Mouse (Mus musculus) ovary, adult 2 months (tissue): ENCODE results near the gene Naa40. TPM values are rescaled to one million over a fixed set of nuclear protein-coding genes. Genes with fewer than 3 reads are reported as not detected.

ENCODE experiments used
- polyA plus RNA-seq: library from polyadenylated mRNA; depleted of rRNA; stranded (reverse); fragments of >200 nt; gene quantifications from 2 replicates; pipeline ENCODE4 v1.2.3, GENCODE M21; 2012; rRNA removed

Gene Naa40
- 25.1 and 35.6 TPM in 2 replicates for polyA plus RNA-seq

DNA sequence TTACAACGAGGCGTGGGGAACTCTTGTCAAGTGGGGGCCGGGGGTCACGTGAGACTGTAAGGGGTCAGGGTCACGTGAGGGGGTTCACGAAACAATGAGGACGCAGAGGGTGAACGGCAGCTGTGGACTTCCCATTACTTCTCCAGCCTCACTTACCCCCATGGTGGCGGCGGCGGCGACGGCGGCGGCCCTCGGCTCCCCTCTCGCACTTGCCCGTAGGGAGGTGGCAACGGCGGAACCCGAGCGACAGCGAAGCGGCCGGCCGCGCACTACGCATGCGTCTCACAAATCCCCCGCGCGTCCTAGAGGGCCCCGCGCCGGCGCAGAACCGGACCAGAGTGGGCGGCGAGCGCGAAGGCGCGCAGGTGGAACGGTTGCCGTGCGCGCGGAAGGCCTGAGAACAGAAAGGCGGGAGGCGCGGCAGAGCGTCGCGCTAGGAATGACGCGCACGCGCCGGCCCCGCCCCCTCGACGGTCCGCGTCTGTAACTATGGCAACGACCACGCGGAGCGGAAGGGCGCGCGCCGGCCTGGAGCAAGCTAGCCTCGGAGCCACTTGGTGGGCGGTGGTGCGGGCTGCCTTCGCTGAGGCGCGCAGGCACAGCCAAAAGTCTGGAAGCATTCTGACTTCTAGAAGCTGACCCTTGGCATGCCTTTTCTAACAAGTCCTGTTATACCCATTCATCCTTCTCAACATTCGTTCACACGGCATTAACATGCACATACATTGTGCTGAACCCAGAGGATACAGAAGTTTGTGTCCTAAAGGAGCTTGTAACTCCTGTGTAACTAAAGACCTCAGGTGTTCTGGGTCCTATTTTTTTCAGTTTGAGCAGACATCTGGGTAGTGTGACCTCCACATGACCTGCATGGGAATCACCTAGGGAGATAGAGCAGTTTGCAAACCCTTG lies at the start of gene Naa40:
TSS of gene Naa40 (minus strand) at position 402 of the 909 bp plus-strand sequence.

DNA sequence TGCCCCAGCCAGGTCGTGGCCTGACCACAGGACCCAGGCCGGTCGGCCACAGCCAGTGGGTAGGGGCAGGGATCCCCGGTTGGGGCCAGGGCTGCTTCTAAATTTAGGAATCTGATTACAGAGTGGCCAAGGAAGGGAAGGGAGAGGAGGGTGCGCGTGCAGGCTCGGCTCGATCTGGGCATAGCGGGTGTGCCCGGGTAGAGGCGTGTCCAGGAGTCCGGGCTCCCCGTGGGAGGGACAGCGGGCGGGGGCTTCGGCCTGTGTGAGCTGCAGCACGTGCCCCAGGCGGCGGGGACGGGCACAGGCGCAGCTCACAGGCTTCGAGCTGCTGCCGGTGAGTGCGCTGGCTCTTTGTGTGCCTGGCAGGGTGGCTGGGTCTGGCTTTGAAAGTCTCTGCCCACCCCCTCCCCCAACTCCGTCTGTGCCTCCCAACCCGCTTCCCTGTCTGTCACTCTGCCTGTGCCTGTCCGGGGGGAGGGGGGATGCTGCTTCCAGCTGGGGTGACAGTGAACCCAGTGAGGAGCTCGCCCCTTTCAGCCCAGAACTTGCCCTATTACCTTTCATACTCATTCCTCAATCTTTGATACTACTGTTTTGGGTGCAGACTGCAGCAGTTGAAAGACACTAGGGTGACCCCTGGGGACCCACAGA lies 26.2 kb upstream of the Naa40 start, which contains the start of gene Rcor2:
TSS of gene Rcor2 (plus strand) at position 235 of the 651 bp plus-strand sequence.

DNA sequence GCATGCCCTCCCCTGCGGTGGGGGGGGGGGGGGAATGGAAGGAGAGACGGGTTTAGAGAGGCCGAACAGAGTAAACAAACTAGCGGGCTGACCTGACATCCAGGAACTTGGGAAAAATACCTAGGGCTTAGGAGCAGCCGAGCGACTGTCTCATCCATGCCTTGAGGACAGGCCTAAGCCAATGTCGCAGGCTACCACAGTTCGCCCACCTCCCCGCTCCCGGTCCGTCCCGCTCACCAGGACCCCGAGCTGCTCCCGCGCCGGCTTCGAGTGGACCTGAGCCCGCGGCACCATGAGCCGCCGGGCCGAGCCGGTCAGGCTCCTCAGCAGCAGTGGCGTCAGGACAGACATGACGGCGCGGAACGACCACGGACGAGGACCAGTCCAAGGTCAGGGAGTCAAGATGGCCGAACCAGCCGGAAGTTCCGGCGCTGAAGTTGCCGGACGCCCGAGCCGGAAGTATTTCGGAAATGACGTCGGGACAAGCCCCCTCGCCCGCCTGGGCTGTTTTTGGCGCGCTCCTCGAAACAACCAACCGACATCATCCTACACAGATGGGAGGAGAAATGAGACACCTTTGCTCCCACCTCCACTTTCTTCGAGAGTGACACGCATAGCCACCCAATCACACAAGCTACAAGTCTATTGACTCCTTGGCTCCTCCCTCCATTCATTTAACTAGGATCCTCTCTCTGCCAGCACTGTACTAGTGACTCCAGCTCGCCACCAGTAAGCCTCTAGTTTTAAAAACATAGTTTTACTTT lies 23.6 kb downstream of the Naa40 start, which contains the start of gene Cox8a:
TSS of gene Cox8a (minus strand) at position 455 of the 764 bp plus-strand sequence.

DNA sequence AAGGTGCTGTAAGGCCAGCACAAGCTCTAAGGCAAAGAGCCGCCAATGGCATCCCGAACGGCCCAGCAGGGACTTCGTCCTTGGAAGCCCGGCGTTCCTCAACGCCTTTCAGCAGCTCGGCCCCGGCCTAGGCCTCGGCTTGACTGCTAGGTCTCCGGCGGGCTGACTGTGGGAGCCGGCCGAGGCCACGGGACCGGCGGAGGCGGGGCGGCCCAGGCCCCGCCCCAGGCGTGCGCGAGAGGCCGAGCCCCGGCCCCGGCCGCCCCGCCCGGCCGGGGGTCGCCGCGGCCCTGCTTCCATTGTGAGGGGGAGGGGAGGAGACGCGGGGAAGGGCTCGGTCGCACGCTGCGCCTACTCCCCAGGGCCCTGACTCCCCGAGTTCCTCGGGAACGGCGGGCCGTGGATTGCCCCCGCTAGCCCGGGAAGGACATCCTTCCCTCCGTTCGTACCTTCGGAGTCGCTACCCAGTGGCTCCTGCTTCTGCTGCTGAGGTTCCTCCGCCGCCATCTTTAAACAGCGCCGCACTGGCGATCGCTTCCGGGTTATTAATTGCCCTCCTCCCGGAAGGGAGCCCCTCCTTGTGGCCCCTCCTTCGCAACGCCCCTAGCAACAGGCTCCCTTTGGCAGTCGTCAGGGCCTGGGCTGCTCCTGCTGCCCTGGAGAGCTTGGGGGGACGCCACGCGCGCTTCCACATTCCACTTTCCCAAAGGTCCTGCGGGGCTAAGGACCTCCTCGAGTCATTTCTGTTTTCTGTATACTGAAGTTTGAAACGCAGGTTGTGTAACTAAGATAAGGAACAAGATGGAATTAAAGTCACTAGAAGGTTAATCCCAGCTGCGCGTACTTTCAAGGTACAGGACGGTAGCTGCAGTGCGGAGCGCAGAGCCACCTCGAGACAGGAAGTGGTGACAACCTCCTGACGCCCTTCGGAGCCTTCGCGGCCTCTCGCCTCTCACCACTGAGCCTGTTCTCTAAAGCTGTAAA lies 34.9 kb downstream of the Naa40 start, which contains the start of gene Otub1:
TSS of gene Otub1 (minus strand) at position 564 of the 984 bp plus-strand sequence.

Other genes starting within 250 kb of the Naa40 start
- gene Dnajc4, start 248.6 kb downstream of the Naa40 start, polyA plus RNA-seq: 42.1 and 55.2 TPM in 2 replicates
- gene Nudt22, start 245.1 kb downstream of the Naa40 start, polyA plus RNA-seq: 59.8 and 60.4 TPM in 2 replicates
- gene Trpt1, start 245.1 kb downstream of the Naa40 start, polyA plus RNA-seq: 12.4 TPM in 2 replicates
- 12.7 and 13.1 TPM in 2 replicates for gene Fermt3, start 221.7 kb downstream of the Naa40 start, polyA plus RNA-seq
- gene Stip1, start 201.2 kb downstream of the Naa40 start, polyA plus RNA-seq: 63.8 and 71.7 TPM in 2 replicates
- gene Macrod1, start 184.4 kb downstream of the Naa40 start, polyA plus RNA-seq: 50.2 and 54.3 TPM in 2 replicates
- 5.2 and 5.6 TPM in 2 replicates for gene Flrt1, start 135.5 kb downstream of the Naa40 start, polyA plus RNA-seq
- 174 and 216 TPM in 2 replicates for gene Otub1, start 34.9 kb downstream of the Naa40 start, polyA plus RNA-seq
- gene Cox8a, start 23.6 kb downstream of the Naa40 start, polyA plus RNA-seq: 2,339 and 2,765 TPM in 2 replicates
- gene Rcor2, start 26.1 kb upstream of the Naa40 start, polyA plus RNA-seq: 12.9 and 15.4 TPM in 2 replicates
- gene Mark2, start 100.7 kb upstream of the Naa40 start, polyA plus RNA-seq: 86.8 and 104 TPM in 2 replicates
- gene Spindoc, start 141.8 kb upstream of the Naa40 start, polyA plus RNA-seq: 32.1 and 32.4 TPM in 2 replicates
- gene 2700081O15Rik, start 176.4 kb upstream of the Naa40 start, polyA plus RNA-seq: 95.8 and 138 TPM in 2 replicates
- gene Rtn3, start 242.1 kb upstream of the Naa40 start, polyA plus RNA-seq: 117 and 119 TPM in 2 replicates